Mouse (Mus musculus) forebrain, embryonic 12.5 days (tissue): ENCODE data around the gene H2-Q10. TPM values are rescaled to one million over a fixed set of nuclear protein-coding genes. Genes with fewer than 3 reads are reported as not detected.

Experiments used
- polyA plus RNA-seq: library from polyadenylated mRNA; unstranded; fragments of >200 nt; fragmentation: Nextera tagmentation; extraction: Ambion mirVana; gene quantifications from 2 replicates; pipeline ENCODE4 v1.2.1, GENCODE M21; 2016

Gene H2-Q10
- polyA plus RNA-seq, 1 experiment from 2014 or later: 0.04 TPM

Other genes with a start within 250 kb of the H2-Q10 start
- 0.41 TPM in 2 replicates for gene Gm16181, start 249.3 kb upstream of the H2-Q10 start, polyA plus RNA-seq
- 16.2 and 17.3 TPM in 2 replicates for gene Atp6v1g2, start 236.4 kb upstream of the H2-Q10 start, polyA plus RNA-seq
- gene Nfkbil1, start 234.3 kb upstream of the H2-Q10 start, polyA plus RNA-seq: 11.0 and 12.9 TPM in 2 replicates
- 614 and 623 TPM in 2 replicates for gene Ddx39b, start 228.3 kb upstream of the H2-Q10 start, polyA plus RNA-seq
- 37.2 and 39.2 TPM in 2 replicates for gene H2-D1, start 207.4 kb upstream of the H2-Q10 start, polyA plus RNA-seq
- not detected in 2 replicates for gene H2-Q1, start 149.7 kb upstream of the H2-Q10 start, polyA plus RNA-seq
- not detected in 2 replicates for gene H2-Q2, start 127.8 kb upstream of the H2-Q10 start, polyA plus RNA-seq
- 1.3 and 1.6 TPM in 2 replicates for gene H2-Q4, start 90.5 kb upstream of the H2-Q10 start, polyA plus RNA-seq
- 0.23 and 0.34 TPM in 2 replicates for gene H2-Q6, start 45.2 kb upstream of the H2-Q10 start, polyA plus RNA-seq
- gene H2-Q7, start 30.9 kb upstream of the H2-Q10 start, polyA plus RNA-seq: 5.1 and 5.6 TPM in 2 replicates
- gene Pou5f1, start 35.9 kb downstream of the H2-Q10 start, polyA plus RNA-seq: 0.14 TPM in 1 of 2 replicates, not detected in the other
- 53.4 and 59.0 TPM in 2 replicates for gene Tcf19, start 46.7 kb downstream of the H2-Q10 start, polyA plus RNA-seq
- 19.0 and 19.1 TPM in 2 replicates for gene Cchcr1, start 47.0 kb downstream of the H2-Q10 start, polyA plus RNA-seq
- gene Psors1c2, start 63.1 kb downstream of the H2-Q10 start, polyA plus RNA-seq: 1.1 and 1.5 TPM in 2 replicates
- not detected in 2 replicates for gene Cdsn, start 82.0 kb downstream of the H2-Q10 start, polyA plus RNA-seq
- not detected in 2 replicates for gene 2300002M23Rik, start 97.4 kb downstream of the H2-Q10 start, polyA plus RNA-seq
- gene Sfta2, start 131.5 kb downstream of the H2-Q10 start, polyA plus RNA-seq: not detected in 2 replicates
- not detected in 2 replicates for gene Gm9573, start 156.5 kb downstream of the H2-Q10 start, polyA plus RNA-seq
- 0.09 TPM in 1 of 2 replicates, not detected in the other for gene Mucl3, start 173.6 kb downstream of the H2-Q10 start, polyA plus RNA-seq
- gene Vars2, start 197.5 kb downstream of the H2-Q10 start, polyA plus RNA-seq: 16.8 and 22.3 TPM in 2 replicates
- 39.0 and 40.7 TPM in 2 replicates for gene Gtf2h4, start 203.7 kb downstream of the H2-Q10 start, polyA plus RNA-seq
- 176 and 185 TPM in 2 replicates for gene Ddr1, start 234.5 kb downstream of the H2-Q10 start, polyA plus RNA-seq